Mouse (Mus musculus): ENCODE measurements around the gene Tango2.

The Tango2 gene

GRCm38 (mm10) chr16:18252736-18253135, 95.2 kb downstream of the Tango2 start:
- DNase-seq, result no peak

GRCm38 (mm10) chr16:18250828-18251790, 96.8 kb downstream of the Tango2 start:
- no peak for DNase-seq

Data from lung, postnatal 36 days (tissue).